Mouse (Mus musculus): ENCODE results near the gene Foxd1.

DNA sequence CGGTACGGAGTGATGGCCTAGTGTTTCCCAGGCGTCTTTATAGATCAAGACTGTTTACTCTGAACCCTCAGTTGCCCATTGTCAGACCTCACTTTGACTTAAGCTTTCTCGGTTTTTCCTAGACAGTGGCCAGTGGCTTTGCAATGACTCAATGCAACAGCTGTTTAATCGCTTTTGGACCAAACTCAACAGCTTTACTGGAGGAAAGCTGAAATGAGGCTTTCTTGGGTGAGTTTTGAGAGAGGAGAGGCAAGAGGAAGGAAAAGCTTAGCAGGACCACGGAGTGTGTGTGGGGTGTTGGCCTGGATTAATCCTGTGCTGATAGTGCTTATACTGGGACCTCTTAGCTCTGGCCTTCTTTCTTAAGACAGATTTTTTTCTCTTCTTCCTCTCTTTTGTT, 36.3 kb downstream of the Foxd1 start:
- TF ChIP-seq CTCF (IDR thresholded peaks at IDR 0.05; ENCODE audit: control insufficient read depth, insufficient read depth, low read length) (no peak), POLR2A (IDR thresholded peaks at IDR 0.05; ENCODE audit: borderline replicate concordance, control insufficient read depth, low read depth, low read length) (no peak)

Measured in bone marrow, adult 2 months (tissue).